Mouse (Mus musculus): ENCODE measurements at regions not wholly inside any gene's neighbourhood (a gene's known extent, or its start where the extent isn't known, plus 50 kb on each side); places are given as distances from the start of the nearest gene placed in this dataset.

DNA sequence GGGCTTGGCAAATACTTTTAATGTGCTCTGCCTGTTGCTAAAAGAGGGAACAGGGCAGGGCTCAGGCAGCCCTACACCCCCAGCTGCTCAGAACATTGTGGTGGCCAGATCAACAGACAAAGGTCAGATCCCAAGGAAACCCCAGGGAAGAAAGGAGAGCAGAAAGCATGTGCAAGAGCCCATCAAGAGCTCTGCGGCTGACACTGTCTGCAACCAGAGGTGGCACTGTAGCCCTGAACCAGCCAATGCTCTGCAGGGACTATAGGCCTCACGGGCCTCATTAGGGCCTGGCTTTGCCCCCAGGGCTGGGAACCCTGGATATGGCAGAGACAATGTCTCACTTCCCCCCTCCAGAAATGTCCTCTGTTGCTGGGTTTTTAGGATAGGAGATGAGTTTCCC lies 93.8 kb downstream of the 1810010D01Rik start:
- no peak for TF ChIP-seq POLR2A (IDR thresholded peaks at IDR 0.05; ENCODE audit: low read depth, low read length)
- no peak for TF ChIP-seq CTCF (IDR thresholded peaks at IDR 0.05; ENCODE audit: extremely low read depth, insufficient read depth, insufficient read length, insufficient replicate concordance)
